Mouse (Mus musculus) olfactory bulb, adult 2 months (tissue): ENCODE data around the gene Knop1.

Source experiments
- CTCF ChIP-seq: fragments of 200-500 bp; IDR thresholded peaks from 2 replicates; pipeline ENCODE4 v1.5.1; 2012; ENCODE audit warnings: low read depth, mild to moderate bottlenecking, low read length, moderate library complexity; ENCODE audit not compliant: insufficient read depth
- POLR2A ChIP-seq: fragments of 200-500 bp; IDR thresholded peaks from 2 replicates; pipeline ENCODE4 v1.6.1; 2012; ENCODE audit warnings: mild to moderate bottlenecking, low read depth, low read length, moderate library complexity; ENCODE audit not compliant: insufficient read depth

GRCm38 (mm10) chr7:118887303-118888055 lies 31.4 kb upstream of the Knop1 start:
- no peak for TF ChIP-seq CTCF
- no peak for TF ChIP-seq POLR2A
